Mouse (Mus musculus): ENCODE measurements around the gene Tnrc18. TPM values are rescaled to one million over a fixed set of nuclear protein-coding genes. Genes with fewer than 3 reads are reported as not detected.

Gene Tnrc18
- polyA plus RNA-seq, 1 experiment from 2014 or later, result 9.9 TPM

DNA sequence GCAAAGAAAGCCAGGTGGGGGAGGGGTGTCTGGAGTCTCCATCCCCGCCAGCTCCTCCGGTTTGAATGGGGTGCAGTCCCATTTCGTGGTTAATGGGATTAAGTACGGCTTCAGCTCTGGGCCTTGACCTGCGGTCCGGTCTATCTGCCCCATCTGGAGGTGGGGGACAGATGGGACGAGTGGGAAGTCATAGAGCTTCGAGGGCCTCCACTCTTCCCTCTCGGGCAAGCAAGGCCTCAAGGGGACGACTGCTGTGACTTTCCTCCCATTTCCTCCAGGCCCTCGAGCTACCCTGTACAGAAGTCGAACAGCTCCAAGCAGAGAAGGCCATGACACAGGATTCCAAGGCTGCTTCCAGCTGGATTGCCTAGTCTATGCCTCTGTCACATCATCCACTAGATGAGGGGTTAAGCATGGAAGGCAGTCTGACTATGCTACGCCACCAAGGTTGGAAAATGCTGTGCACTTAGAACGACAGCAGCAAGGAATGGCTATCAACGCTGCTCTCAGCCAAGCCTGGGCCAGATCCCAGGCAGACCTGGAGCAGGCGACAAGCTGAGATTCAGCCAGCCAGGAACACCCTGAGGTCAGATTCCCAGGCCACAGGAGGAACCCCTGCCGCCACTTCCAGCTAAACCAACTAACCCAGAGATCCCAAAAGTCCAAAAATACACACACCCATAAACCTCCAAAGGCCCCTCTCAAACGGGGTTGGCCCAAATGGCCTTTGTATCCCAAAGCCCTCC lies 4.3 kb downstream of the Tnrc18 start:
- peak overlapping the region; percentile 99 for H3K27ac ChIP-seq (ENCODE audit: low read depth, low read length)
- H3K4me3 ChIP-seq (ENCODE audit: low read depth, low read length), result peak overlapping the region; percentile 92
- 5% methylated on average over 18 of the region's 18 CpGs for WGBS
- H3K36me3 ChIP-seq (ENCODE audit: control insufficient read depth, insufficient read depth), result no peaks in the 10 kb centered on the region; the same call in 1 of the 2 replicates
- no peak for TF ChIP-seq CTCF (IDR thresholded peaks at IDR 0.05; ENCODE audit: low read depth)
- H3K4me1 ChIP-seq (replicated peaks; ENCODE audit: control insufficient read depth, insufficient read depth, low read length), result peaks cover 21% of the 10 kb centered on the region; the same call in 1 of the 2 replicates
- H3K4me2 ChIP-seq (replicated peaks; ENCODE audit: low read depth), result peak overlapping the region; percentile 92
- ATAC-seq, result no peak
- no peaks in the 10 kb centered on the region for H3K9me3 ChIP-seq (ENCODE audit: control insufficient read depth)
- H3K27me3 ChIP-seq (replicated peaks; ENCODE audit: control insufficient read depth, insufficient read depth, low read length), result no peaks in the 10 kb centered on the region
- H3K9ac ChIP-seq (ENCODE audit: low read depth, low read length), result peak overlapping the region; percentile 99

DNA sequence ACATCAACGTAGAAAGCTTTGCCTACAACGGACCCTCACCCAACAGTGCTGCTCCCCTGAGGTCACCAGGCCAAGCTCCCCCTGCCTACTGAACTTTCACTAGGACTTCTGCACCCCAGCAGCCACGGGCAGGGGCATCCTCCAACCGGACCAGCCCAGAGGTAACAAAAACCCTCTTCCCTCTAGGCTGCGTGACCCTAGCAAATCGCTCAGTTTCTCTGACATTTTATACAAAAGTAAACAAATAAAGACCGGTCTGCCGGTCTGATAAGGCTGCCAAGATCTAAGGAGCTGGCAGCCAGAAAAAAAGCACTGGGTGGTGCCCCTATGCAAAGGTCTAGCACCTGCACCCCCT lies 4.9 kb downstream of the Tnrc18 start:
- Histone ChIP-seq H3K9me3 (ENCODE audit: control insufficient read depth) (no peaks in the 10 kb centered on the region), H3K27me3 (replicated peaks; ENCODE audit: control insufficient read depth, insufficient read depth, low read length) (no peaks in the 10 kb centered on the region), H3K9ac (ENCODE audit: low read depth, low read length) (peak overlapping the region; percentile 99), H3K4me3 (ENCODE audit: low read depth, low read length) (peak overlapping the region; percentile 92), H3K27ac (ENCODE audit: low read depth, low read length) (peak overlapping the region; percentile 41; the same call in 1 of the 2 replicates), H3K36me3 (ENCODE audit: control insufficient read depth, insufficient read depth) (no peaks in the 10 kb centered on the region; the same call in 1 of the 2 replicates), H3K4me1 (replicated peaks; ENCODE audit: control insufficient read depth, insufficient read depth, low read length) (peaks cover 21% of the 10 kb centered on the region; the same call in 1 of the 2 replicates), H3K4me2 (replicated peaks; ENCODE audit: low read depth) (peak overlapping the region; percentile 92)
- WGBS, result 13% methylated on average over 8 of the region's 8 CpGs
- no peak for TF ChIP-seq CTCF (IDR thresholded peaks at IDR 0.05; ENCODE audit: low read depth)
- no peak for ATAC-seq

DNA sequence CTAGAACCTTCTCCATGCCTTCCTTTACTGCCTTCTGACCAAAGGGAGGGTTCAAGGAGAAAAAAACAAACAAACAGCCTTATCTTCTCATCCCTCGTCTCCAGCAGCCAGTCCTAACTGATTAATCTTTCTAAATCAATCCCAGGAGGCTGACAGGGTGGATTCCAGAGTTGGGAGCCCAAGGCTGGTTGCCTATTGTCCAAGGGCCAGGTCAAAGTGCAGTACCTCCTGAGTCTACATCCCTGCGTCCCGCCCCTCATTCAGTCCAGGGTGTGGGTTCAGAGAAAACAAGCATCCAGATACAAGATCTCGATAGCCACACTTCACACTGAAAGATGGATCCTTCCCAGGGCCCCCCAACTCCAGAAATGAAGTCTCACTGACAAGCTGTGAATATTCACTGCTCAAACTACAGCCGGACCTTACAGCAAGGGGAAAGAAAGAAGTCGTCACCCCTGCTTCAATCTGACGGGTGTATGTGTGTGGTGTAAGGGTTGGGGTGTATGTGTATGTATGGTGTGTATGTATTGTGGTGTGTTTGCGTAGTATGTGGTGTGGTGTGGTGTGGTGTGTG lies 5.5 kb downstream of the Tnrc18 start:
- Histone ChIP-seq H3K9me3 (ENCODE audit: control insufficient read depth) (no peaks in the 10 kb centered on the region), H3K4me1 (replicated peaks; ENCODE audit: control insufficient read depth, insufficient read depth, low read length) (peaks cover 21% of the 10 kb centered on the region; the same call in 1 of the 2 replicates), H3K4me3 (ENCODE audit: low read depth, low read length) (no peak overlapping the region), H3K9ac (ENCODE audit: low read depth, low read length) (no peak overlapping the region), H3K27ac (ENCODE audit: low read depth, low read length) (peak overlapping the region; percentile 46), H3K27me3 (replicated peaks; ENCODE audit: control insufficient read depth, insufficient read depth, low read length) (no peaks in the 10 kb centered on the region), H3K36me3 (ENCODE audit: control insufficient read depth, insufficient read depth) (peaks cover 3% of the 10 kb centered on the region; the same call in 1 of the 2 replicates), H3K4me2 (replicated peaks; ENCODE audit: low read depth) (peak overlapping the region; percentile 92)
- no peak for TF ChIP-seq CTCF (IDR thresholded peaks at IDR 0.05; ENCODE audit: low read depth)
- WGBS, result 35% methylated on average over 8 of the region's 8 CpGs
- ATAC-seq, result 0 out of 2 replicates have a peak, but pooled peaks have one; percentile 19

DNA sequence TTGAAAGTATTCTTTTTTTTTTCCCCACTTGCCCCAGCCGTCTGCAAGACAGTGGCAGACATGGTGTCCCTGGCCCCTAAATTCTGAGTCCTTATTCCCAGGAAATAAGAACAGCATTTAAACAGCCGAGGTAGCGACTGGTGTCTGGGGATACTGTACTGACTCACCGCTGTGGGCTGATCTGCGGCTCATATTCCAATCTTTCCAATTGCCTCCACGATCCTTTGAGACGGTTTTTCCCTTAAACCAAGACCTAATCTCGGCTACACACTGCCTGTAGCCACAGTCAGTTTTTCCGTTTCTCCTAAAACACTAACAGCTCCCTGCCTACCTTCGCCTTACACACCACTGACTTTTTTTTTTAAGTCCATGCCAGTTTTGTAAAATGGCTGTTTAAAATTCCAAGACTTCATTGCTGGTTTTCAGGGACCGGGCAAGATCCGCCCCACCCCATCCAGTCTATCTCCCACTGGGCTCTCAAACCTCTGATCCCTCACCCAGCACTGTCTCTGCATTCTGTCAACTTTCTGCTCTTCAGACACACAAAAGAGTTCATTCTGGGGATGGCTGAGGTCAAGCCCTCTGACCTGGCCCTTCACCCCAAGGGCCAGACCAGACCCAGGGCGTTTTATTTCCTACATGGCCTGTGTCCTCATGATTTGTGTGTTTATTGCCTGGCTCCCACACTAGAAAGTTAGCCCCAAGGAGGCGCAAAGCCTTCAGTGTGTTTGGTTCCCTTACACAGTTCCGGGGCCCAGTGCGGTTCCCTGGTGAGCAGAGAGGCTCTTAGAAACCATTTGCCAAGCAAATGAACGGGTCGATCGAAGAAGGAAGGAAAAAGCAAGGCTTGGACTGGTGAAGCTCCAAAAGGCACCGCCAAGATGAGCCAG lies 6.5 kb downstream of the Tnrc18 start:
- 42% methylated on average over 20 of the region's 20 CpGs for WGBS
- H3K36me3 ChIP-seq (ENCODE audit: control insufficient read depth, insufficient read depth), result peaks cover 6% of the 10 kb centered on the region; the same call in 1 of the 2 replicates
- peak overlapping the region; percentile 46; the same call in 1 of the 2 replicates for H3K27ac ChIP-seq (ENCODE audit: low read depth, low read length)
- H3K4me1 ChIP-seq (replicated peaks; ENCODE audit: control insufficient read depth, insufficient read depth, low read length), result peaks cover 21% of the 10 kb centered on the region; the same call in 1 of the 2 replicates
- H3K9ac ChIP-seq (ENCODE audit: low read depth, low read length), result no peak overlapping the region
- no peaks in the 10 kb centered on the region for H3K9me3 ChIP-seq (ENCODE audit: control insufficient read depth)
- no peak overlapping the region for H3K4me3 ChIP-seq (ENCODE audit: low read depth, low read length)
- no peaks in the 10 kb centered on the region for H3K27me3 ChIP-seq (replicated peaks; ENCODE audit: control insufficient read depth, insufficient read depth, low read length)
- TF ChIP-seq CTCF (IDR thresholded peaks at IDR 0.05; ENCODE audit: low read depth), result no peak
- ATAC-seq, result no peak
- peak overlapping the region; percentile 92 for H3K4me2 ChIP-seq (replicated peaks; ENCODE audit: low read depth)

DNA sequence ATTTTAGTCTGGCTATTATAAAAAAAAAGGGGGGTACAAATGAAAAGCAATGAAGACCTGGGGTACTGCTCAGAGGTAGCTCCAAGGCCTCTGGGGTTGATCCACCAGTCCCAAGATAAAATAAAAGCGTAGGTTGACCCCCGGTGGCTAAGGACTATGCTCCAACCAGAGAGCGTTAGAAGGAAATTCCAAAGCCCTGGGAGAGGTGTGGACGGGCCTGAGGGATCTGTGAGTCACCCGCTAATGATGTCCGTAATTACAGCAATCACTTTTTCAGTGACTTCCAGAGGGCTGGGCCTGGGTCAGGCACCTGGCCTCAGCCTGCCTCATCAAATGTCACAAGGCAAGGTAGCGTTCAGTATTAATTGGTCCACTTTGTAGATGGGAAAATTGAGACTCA lies 9.8 kb downstream of the Tnrc18 start:
- H3K9me3 ChIP-seq (ENCODE audit: control insufficient read depth), result no peaks in the 10 kb centered on the region
- TF ChIP-seq CTCF (IDR thresholded peaks at IDR 0.05; ENCODE audit: low read depth), result no peak
- no peaks in the 10 kb centered on the region for H3K27me3 ChIP-seq (replicated peaks; ENCODE audit: control insufficient read depth, insufficient read depth, low read length)
- no peak overlapping the region for H3K9ac ChIP-seq (ENCODE audit: low read depth, low read length)
- WGBS, result 46% methylated on average over 7 of the region's 7 CpGs
- no peak overlapping the region for H3K4me2 ChIP-seq (replicated peaks; ENCODE audit: low read depth)
- H3K36me3 ChIP-seq (ENCODE audit: control insufficient read depth, insufficient read depth), result peaks cover 6% of the 10 kb centered on the region; the same call in 1 of the 2 replicates
- H3K4me3 ChIP-seq (ENCODE audit: low read depth, low read length), result no peak overlapping the region
- peaks cover 17% of the 10 kb centered on the region; the same call in 1 of the 2 replicates for H3K4me1 ChIP-seq (replicated peaks; ENCODE audit: control insufficient read depth, insufficient read depth, low read length)
- ATAC-seq, result peak; percentile 28; the same call in 1 of the 2 replicates
- H3K27ac ChIP-seq (ENCODE audit: low read depth, low read length), result 0 out of 2 replicates have a peak overlapping the region, but pooled peaks have one; percentile 5
